Mouse (Mus musculus): ENCODE measurements around the gene Sipa1l2. TPM values are rescaled to one million over a fixed set of nuclear protein-coding genes. Genes with fewer than 3 reads are reported as not detected.

Gene Sipa1l2
- polyA plus RNA-seq, 1 experiment from 2014 or later, result 7.2 TPM

DNA sequence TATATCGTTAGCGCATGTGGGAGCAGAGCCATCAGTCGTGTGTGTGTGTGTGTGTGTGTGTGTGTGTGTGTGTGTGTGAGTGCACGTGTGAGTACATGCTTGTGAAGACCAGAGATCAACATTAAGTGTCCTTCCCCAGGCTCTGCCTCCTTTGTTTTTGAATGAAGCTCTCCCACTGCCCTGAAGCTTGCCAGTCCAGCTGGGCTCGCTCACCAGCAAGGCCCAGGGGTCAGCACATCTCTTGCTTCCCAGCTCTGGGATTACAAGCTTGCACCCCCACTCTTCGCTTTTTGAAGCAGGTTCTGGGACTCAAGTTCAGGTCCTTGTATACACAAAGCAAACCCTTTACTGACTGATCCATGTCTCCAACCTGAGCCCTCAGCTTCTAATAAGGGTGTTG is 40.1 kb upstream of the Sipa1l2 start:
- Histone ChIP-seq H3K9ac (ENCODE audit: low read length) (no peak overlapping the region), H3K27ac (ENCODE audit: low read depth) (no peak overlapping the region), H3K9me3 (ENCODE audit: control insufficient read depth, low read length) (0 out of 2 replicates have a peak, but pooled peaks cover 3% of the 10 kb centered on the region), H3K36me3 (ENCODE audit: control insufficient read depth, insufficient read depth, low read length) (no peaks in the 10 kb centered on the region), H3K4me1 (replicated peaks; ENCODE audit: control insufficient read depth, insufficient read depth, low read length) (peaks cover 8% of the 10 kb centered on the region), H3K27me3 (replicated peaks; ENCODE audit: control insufficient read depth, insufficient read depth, low read length) (no peaks in the 10 kb centered on the region), H3K4me2 (ENCODE audit: low read length) (no peak overlapping the region), H3K4me3 (ENCODE audit: low read depth, low read length) (no peak overlapping the region)
- ATAC-seq (replicated peaks; ENCODE audit: low FRiP score, low TSS enrichment, low read depth) (no peak), DNase-seq (ENCODE audit: low spot score) (no peak)
- WGBS, result 79% methylated on average over 6 of the region's 6 CpGs

DNA sequence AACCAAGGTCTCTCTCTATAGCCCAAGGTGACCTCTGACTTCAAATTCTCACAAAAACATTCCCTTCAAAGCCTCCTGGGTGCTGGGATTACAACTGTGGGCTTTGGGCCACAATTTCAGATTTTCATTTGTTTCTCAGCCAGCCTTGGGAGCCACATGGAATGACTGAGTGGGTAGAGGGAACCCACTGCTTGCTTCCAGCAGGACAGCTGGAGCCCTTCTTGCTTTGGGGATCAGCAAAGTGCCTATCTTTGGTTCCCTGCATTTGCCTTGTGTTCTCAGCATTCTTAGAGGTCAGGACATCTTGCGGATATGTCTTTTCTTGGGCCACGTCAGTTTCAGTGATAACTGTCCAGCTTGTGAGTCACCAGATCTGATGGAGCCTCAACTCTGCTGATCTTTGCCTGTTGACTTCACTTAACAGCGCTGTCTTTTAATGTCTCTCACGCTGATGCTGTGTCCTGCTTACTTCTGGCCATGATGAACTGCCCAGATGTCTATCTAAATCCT is 38.2 kb upstream of the Sipa1l2 start:
- WGBS, result 73% methylated on average over 4 of the region's 4 CpGs
- H3K9me3 ChIP-seq (ENCODE audit: control insufficient read depth, low read length), result no peaks in the 10 kb centered on the region
- ATAC-seq (replicated peaks; ENCODE audit: low FRiP score, low TSS enrichment, low read depth), result no peak
- no peaks in the 10 kb centered on the region for H3K27me3 ChIP-seq (replicated peaks; ENCODE audit: control insufficient read depth, insufficient read depth, low read length)
- H3K36me3 ChIP-seq (ENCODE audit: control insufficient read depth, insufficient read depth, low read length), result no peaks in the 10 kb centered on the region
- no peak overlapping the region for H3K4me2 ChIP-seq (ENCODE audit: low read length)
- no peak for DNase-seq (ENCODE audit: low spot score)
- H3K9ac ChIP-seq (ENCODE audit: low read length), result no peak overlapping the region
- peaks cover 10% of the 10 kb centered on the region for H3K4me1 ChIP-seq (replicated peaks; ENCODE audit: control insufficient read depth, insufficient read depth, low read length)
- no peak overlapping the region for H3K4me3 ChIP-seq (ENCODE audit: low read depth, low read length)
- H3K27ac ChIP-seq (ENCODE audit: low read depth), result no peak overlapping the region

DNA sequence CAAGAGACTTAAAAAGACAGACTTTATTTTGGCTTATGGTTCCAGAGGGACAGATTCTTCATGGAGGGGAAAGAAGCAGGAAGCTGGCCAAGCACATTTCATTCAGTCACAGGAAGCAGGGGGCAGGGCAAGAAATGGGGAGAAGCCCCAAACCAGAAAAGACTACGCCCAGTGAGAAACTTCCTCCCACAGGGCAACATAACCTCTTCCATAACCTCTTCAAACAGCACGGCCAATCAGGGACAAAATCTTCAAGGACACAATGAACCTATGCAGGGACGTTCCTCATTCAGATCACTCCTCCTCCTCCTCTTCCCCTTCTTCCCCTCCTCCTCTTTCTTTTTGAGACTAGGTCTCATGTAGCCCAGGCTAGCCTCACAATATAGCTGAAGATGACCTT is 37.3 kb upstream of the Sipa1l2 start:
- 85% methylated on average over 3 of the region's 3 CpGs for WGBS
- Histone ChIP-seq H3K4me3 (ENCODE audit: low read depth, low read length) (no peak overlapping the region), H3K9me3 (ENCODE audit: control insufficient read depth, low read length) (no peaks in the 10 kb centered on the region), H3K9ac (ENCODE audit: low read length) (no peak overlapping the region), H3K4me2 (ENCODE audit: low read length) (no peak overlapping the region), H3K27ac (ENCODE audit: low read depth) (no peak overlapping the region), H3K27me3 (replicated peaks; ENCODE audit: control insufficient read depth, insufficient read depth, low read length) (no peaks in the 10 kb centered on the region), H3K4me1 (replicated peaks; ENCODE audit: control insufficient read depth, insufficient read depth, low read length) (peaks cover 10% of the 10 kb centered on the region), H3K36me3 (ENCODE audit: control insufficient read depth, insufficient read depth, low read length) (no peaks in the 10 kb centered on the region)
- ATAC-seq (replicated peaks; ENCODE audit: low FRiP score, low TSS enrichment, low read depth), result no peak
- no peak for DNase-seq (ENCODE audit: low spot score)

DNA sequence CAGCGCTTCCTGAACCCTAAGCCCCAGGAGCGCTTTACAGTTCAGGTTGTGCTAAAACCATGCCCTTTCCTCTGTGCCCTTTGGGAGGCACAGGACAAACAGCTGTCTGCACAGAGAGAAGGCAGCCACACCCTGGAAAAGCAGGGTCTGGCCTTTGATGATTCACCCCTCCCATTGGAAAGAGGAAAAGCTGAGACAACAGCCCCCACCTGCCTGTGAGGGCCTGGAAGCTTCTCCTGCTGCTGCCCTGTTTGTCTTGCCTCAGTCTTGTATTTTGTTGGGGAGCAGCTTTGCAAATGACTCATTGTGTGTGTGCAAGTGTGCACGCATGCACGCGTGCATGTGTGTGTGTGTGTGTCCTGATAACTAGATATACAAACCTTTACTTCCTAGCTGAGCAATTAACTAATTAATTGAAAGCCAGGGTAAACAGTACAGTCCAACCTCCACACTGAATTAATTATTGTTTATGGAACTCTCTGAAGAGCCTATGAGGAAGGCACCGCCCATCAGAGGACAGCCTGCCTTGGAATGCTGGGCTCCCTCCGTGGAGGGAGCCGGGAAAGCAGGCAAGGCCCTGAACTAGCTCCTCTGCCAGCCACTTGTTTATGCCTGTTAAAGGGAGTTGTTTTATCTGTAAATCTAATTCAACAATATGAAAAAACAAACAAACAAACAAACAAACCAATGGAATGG is 35.4 kb upstream of the Sipa1l2 start:
- ATAC-seq (replicated peaks; ENCODE audit: low FRiP score, low TSS enrichment, low read depth) (0 out of 2 replicates have a peak, but pooled peaks have one; percentile 43), DNase-seq (ENCODE audit: low spot score) (no peak)
- 56% methylated on average over 8 of the region's 8 CpGs for WGBS
- no peaks in the 10 kb centered on the region for H3K9me3 ChIP-seq (ENCODE audit: control insufficient read depth, low read length)
- H3K36me3 ChIP-seq (ENCODE audit: control insufficient read depth, insufficient read depth, low read length), result no peaks in the 10 kb centered on the region
- H3K27ac ChIP-seq (ENCODE audit: low read depth), result no peak overlapping the region
- no peak overlapping the region for H3K4me3 ChIP-seq (ENCODE audit: low read depth, low read length)
- H3K27me3 ChIP-seq (replicated peaks; ENCODE audit: control insufficient read depth, insufficient read depth, low read length), result no peaks in the 10 kb centered on the region
- H3K4me2 ChIP-seq (ENCODE audit: low read length), result no peak overlapping the region
- peaks cover 13% of the 10 kb centered on the region for H3K4me1 ChIP-seq (replicated peaks; ENCODE audit: control insufficient read depth, insufficient read depth, low read length)
- no peak overlapping the region for H3K9ac ChIP-seq (ENCODE audit: low read length)

DNA sequence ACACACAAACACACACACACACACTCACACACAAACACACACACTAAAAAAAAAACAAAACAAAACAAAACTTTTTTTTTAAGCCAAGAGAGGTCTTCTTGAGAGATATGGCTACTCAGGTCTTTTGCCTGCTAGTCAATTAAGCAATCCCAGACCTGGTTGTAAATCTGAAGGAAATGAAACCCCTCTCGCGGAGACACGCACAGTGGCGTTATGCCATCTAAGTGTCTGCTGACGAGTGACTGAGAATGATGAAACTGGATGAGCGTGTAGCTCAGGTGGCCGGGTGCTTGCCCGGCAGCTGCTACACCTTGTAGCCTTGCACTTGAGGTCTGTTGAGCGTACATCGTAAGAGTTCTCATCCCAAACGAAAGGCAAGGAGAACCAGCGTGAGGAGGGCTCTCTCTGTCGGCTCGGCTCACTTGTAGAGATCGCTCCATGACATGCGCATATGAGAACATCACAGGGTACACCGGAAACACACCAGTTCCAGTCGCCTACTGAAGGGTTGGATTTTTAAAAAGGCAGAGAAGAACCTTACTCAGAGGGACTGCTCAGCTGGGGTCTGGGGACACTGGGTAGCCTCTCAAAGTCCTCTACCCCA is 34.7 kb upstream of the Sipa1l2 start:
- Histone ChIP-seq H3K4me1 (replicated peaks; ENCODE audit: control insufficient read depth, insufficient read depth, low read length) (peaks cover 13% of the 10 kb centered on the region), H3K36me3 (ENCODE audit: control insufficient read depth, insufficient read depth, low read length) (no peaks in the 10 kb centered on the region), H3K27ac (ENCODE audit: low read depth) (no peak overlapping the region), H3K4me2 (ENCODE audit: low read length) (no peak overlapping the region), H3K27me3 (replicated peaks; ENCODE audit: control insufficient read depth, insufficient read depth, low read length) (no peaks in the 10 kb centered on the region), H3K4me3 (ENCODE audit: low read depth, low read length) (no peak overlapping the region), H3K9ac (ENCODE audit: low read length) (no peak overlapping the region), H3K9me3 (ENCODE audit: control insufficient read depth, low read length) (no peaks in the 10 kb centered on the region)
- 83% methylated on average over 18 of the region's 18 CpGs for WGBS
- ATAC-seq (replicated peaks; ENCODE audit: low FRiP score, low TSS enrichment, low read depth) (0 out of 2 replicates have a peak, but pooled peaks have one; percentile 19), DNase-seq (ENCODE audit: low spot score) (no peak)

DNA sequence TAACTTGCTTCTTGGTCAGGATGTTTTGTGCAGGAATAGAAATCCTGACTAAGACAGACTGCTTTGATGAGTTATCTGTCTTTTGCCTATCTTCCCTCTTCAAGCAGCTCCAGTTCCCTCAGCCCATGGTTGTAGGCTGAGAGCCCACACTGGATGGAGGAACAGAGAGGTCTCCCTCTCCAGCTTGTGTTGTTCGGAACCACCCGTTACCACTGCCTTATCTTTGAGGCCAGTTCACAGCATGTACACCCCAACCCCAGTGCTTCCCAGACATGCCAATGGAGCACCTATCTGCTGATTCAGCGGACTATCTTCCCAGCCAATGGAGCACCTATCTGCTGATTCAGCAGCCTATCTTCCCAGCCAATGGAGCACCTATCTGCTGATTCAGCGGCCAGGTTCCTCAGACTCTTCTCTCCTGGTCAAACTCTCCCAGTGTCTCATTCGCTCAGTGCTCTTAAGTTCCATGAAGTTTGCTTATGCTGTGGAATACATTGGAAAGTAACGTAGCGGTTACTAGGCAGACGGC is 33.8 kb upstream of the Sipa1l2 start:
- no peaks in the 10 kb centered on the region for H3K36me3 ChIP-seq (ENCODE audit: control insufficient read depth, insufficient read depth, low read length)
- H3K4me2 ChIP-seq (ENCODE audit: low read length), result no peak overlapping the region
- no peak for ATAC-seq (replicated peaks; ENCODE audit: low FRiP score, low TSS enrichment, low read depth)
- WGBS, result 83% methylated on average over 8 of the region's 8 CpGs
- H3K9me3 ChIP-seq (ENCODE audit: control insufficient read depth, low read length), result no peaks in the 10 kb centered on the region
- no peak for DNase-seq (ENCODE audit: low spot score)
- H3K9ac ChIP-seq (ENCODE audit: low read length), result no peak overlapping the region
- no peak overlapping the region for H3K27ac ChIP-seq (ENCODE audit: low read depth)
- H3K4me3 ChIP-seq (ENCODE audit: low read depth, low read length), result no peak overlapping the region
- H3K27me3 ChIP-seq (replicated peaks; ENCODE audit: control insufficient read depth, insufficient read depth, low read length), result no peaks in the 10 kb centered on the region
- peaks cover 13% of the 10 kb centered on the region for H3K4me1 ChIP-seq (replicated peaks; ENCODE audit: control insufficient read depth, insufficient read depth, low read length)

DNA sequence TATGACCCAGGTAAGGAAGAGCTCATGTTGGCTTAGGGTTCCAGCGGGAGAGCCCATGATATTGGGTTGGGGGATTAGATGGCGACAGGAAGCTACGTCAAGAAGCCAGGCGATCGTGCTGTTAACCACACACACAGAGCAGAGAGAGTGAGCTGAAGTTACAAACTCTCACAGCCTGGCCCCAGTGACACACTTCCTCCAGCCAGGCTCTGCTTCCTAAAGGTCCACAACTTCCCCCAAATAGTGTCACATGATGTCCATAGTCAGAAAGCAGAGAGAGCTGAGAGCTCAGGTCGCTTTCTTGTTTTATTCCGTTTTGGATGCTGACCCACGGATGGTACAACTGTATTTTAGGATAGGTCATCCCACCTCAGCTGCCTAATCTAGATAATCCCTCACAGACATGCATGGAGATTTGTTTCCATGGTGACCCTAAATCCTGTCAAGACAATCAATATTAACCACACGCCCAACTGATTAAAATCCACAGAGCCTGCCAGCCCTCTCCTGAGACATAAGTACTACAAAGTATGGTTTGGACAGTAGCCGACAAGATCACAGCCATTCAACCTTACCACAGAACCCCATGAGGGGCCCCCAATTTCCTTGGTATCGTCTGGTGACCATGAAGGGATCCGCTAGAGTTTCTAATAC is 30.6 kb upstream of the Sipa1l2 start:
- Histone ChIP-seq H3K4me1 (replicated peaks; ENCODE audit: control insufficient read depth, insufficient read depth, low read length) (peaks cover 18% of the 10 kb centered on the region), H3K36me3 (ENCODE audit: control insufficient read depth, insufficient read depth, low read length) (no peaks in the 10 kb centered on the region), H3K4me2 (ENCODE audit: low read length) (no peak overlapping the region), H3K9ac (ENCODE audit: low read length) (no peak overlapping the region), H3K27ac (ENCODE audit: low read depth) (no peak overlapping the region), H3K27me3 (replicated peaks; ENCODE audit: control insufficient read depth, insufficient read depth, low read length) (no peaks in the 10 kb centered on the region), H3K4me3 (ENCODE audit: low read depth, low read length) (no peak overlapping the region), H3K9me3 (ENCODE audit: control insufficient read depth, low read length) (no peaks in the 10 kb centered on the region)
- ATAC-seq (replicated peaks; ENCODE audit: low FRiP score, low TSS enrichment, low read depth) (no peak), DNase-seq (ENCODE audit: low spot score) (no peak)
- WGBS, result 69% methylated on average over 12 of the region's 12 CpGs

DNA sequence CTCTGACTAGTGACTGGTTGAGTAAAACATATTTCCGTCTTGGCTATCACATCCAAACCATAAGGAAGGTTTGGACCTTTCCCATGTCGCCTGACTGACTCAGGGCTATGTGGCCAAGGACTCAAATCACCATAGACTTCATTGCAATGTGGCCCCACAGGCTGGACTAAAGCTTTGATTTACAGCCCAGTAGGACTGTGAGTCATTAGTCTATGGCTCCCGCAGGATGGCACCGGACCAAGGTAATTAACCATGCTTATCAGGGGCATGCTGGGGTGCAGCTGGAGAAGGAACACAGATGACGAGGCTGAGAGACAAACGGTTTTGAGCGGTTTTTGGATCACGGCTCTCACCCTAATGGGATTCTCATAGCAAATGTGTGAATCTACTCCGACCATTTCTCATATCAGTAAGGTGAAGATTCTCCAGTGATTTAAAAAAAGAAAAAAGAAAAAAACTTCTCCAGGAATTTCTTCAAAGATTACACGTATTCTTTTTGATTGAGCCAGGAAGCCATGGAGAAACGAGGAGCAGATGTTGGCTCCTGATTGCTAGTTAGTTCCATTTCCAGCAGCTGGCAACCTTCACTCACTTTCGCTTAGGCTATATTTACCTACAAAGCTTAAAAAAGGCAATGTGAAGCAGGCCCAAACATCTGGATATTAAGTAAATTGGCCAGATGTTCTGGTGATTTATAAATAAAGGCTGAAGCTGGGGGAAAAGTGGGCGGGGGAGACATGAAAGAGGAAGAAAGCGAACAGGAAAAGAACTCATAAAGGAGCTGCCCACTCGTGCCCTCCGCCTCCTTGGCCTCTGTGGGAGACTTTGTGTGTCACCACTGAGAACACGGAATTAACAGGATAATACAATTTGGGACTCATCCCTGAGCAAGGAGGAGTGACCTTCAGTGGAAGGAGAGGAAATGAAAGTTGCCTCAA is 26.2 kb upstream of the Sipa1l2 start:
- Histone ChIP-seq H3K4me2 (ENCODE audit: low read length) (no peak overlapping the region), H3K27me3 (replicated peaks; ENCODE audit: control insufficient read depth, insufficient read depth, low read length) (no peaks in the 10 kb centered on the region), H3K4me1 (replicated peaks; ENCODE audit: control insufficient read depth, insufficient read depth, low read length) (peaks cover 13% of the 10 kb centered on the region; the same call in 1 of the 2 replicates), H3K9ac (ENCODE audit: low read length) (no peak overlapping the region), H3K36me3 (ENCODE audit: control insufficient read depth, insufficient read depth, low read length) (no peaks in the 10 kb centered on the region), H3K4me3 (ENCODE audit: low read depth, low read length) (no peak overlapping the region), H3K9me3 (ENCODE audit: control insufficient read depth, low read length) (no peaks in the 10 kb centered on the region), H3K27ac (ENCODE audit: low read depth) (no peak overlapping the region)
- WGBS, result 42% methylated on average over 17 of the region's 17 CpGs
- DNase-seq (ENCODE audit: low spot score) (no peak), ATAC-seq (replicated peaks; ENCODE audit: low FRiP score, low TSS enrichment, low read depth) (no peak)
